Mouse (Mus musculus): ENCODE data around the gene Zfp282. TPM values are rescaled to one million over a fixed set of nuclear protein-coding genes. Genes with fewer than 3 reads are reported as not detected.
A peak's percentile ranks its signal among the peaks of the same experiment; 100 is the strongest.

Gene Zfp282
- 9.3 and 9.5 TPM in 2 replicates for polyA plus RNA-seq (2015; fragmentation: Nextera tagmentation; extraction: Ambion mirVana)

GRCm38 (mm10) chr6:47877058-47877457 is at the start of gene Zfp282:
TSS of gene Zfp282 (plus strand) at chr6:47877204.
- H3K27me3 ChIP-seq (ENCODE audit: control insufficient read depth, insufficient read depth, low read length), result no peaks in the 10 kb centered on the region

GRCm38 (mm10) chr6:47827462-47827861 is 49.5 kb upstream of the Zfp282 start:
- H3K27ac ChIP-seq (ENCODE audit: low read length), result no peak overlapping the region
- H3K27me3 ChIP-seq (ENCODE audit: control insufficient read depth, insufficient read depth, low read length), result no peaks in the 10 kb centered on the region
- H3K36me3 ChIP-seq (ENCODE audit: control insufficient read depth, insufficient read depth), result no peaks in the 10 kb centered on the region
- H3K4me2 ChIP-seq (ENCODE audit: low read depth, low read length), result no peak overlapping the region
- no peaks in the 10 kb centered on the region for H3K9me3 ChIP-seq (replicated peaks; ENCODE audit: control insufficient read depth, low read length)
- H3K4me1 ChIP-seq (ENCODE audit: control insufficient read depth, insufficient read depth, low read length), result peaks cover 4% of the 10 kb centered on the region; the same call in 1 of the 2 replicates
- 87% methylated on average over 4 of the region's 4 CpGs for WGBS
- H3K9ac ChIP-seq (ENCODE audit: low read length), result no peak overlapping the region
- no peak for ATAC-seq (replicated peaks; ENCODE audit: extremely low read depth, insufficient read depth, low FRiP score)
- H3K4me3 ChIP-seq (ENCODE audit: low read length), result no peak overlapping the region

More at GRCm38 (mm10) chr6:47877058-47877457, at the start of gene Zfp282:
- Histone ChIP-seq H3K9ac (ENCODE audit: low read length) (peak within 1 kb of the TSS; percentile 97), H3K27ac (ENCODE audit: low read length) (peak within 1 kb of the TSS; percentile 97), H3K4me2 (ENCODE audit: low read depth, low read length) (peak within 1 kb of the TSS; percentile 97), H3K4me3 (ENCODE audit: low read length) (peak within 1 kb of the TSS; percentile 90), H3K4me1 (ENCODE audit: control insufficient read depth, insufficient read depth, low read length) (peaks cover 14% of the 10 kb centered on the region), H3K36me3 (ENCODE audit: control insufficient read depth, insufficient read depth) (peaks cover 14% of the 10 kb centered on the region), H3K9me3 (replicated peaks; ENCODE audit: control insufficient read depth, low read length) (no peaks in the 10 kb centered on the region)
- no peak for ATAC-seq (replicated peaks; ENCODE audit: extremely low read depth, insufficient read depth, low FRiP score)
- 6% methylated on average over 9 of the region's 9 CpGs for WGBS

DNA sequence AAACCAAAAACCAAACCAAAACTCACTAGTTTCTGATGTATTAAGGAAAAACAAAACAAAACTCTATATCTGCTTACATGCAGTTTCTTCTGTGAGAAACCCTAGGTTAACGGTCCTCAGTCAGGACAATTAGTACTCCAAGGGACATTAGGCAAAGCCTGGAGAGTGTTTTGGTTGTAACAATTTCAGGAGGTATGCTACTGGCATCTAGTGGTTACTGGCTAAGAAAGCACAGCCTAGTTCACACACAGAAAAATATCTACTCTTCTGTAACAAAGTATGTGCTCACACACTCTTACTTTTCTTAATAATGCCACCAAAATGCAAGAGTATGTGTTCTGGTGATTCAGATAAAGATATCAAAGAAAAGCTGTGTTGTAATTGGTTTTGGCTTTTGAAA is 48.1 kb upstream of the Zfp282 start:
- WGBS, result 33% methylated on average over 1 of the region's 1 CpGs
- H3K36me3 ChIP-seq (ENCODE audit: control insufficient read depth, insufficient read depth), result no peaks in the 10 kb centered on the region
- H3K27me3 ChIP-seq (ENCODE audit: control insufficient read depth, insufficient read depth, low read length), result no peaks in the 10 kb centered on the region
- no peak overlapping the region for H3K4me2 ChIP-seq (ENCODE audit: low read depth, low read length)
- no peak for ATAC-seq (replicated peaks; ENCODE audit: extremely low read depth, insufficient read depth, low FRiP score)
- no peak overlapping the region for H3K4me3 ChIP-seq (ENCODE audit: low read length)
- H3K27ac ChIP-seq (ENCODE audit: low read length), result no peak overlapping the region
- no peaks in the 10 kb centered on the region for H3K9me3 ChIP-seq (replicated peaks; ENCODE audit: control insufficient read depth, low read length)
- H3K9ac ChIP-seq (ENCODE audit: low read length), result no peak overlapping the region
- H3K4me1 ChIP-seq (ENCODE audit: control insufficient read depth, insufficient read depth, low read length), result peaks cover 4% of the 10 kb centered on the region; the same call in 1 of the 2 replicates

DNA sequence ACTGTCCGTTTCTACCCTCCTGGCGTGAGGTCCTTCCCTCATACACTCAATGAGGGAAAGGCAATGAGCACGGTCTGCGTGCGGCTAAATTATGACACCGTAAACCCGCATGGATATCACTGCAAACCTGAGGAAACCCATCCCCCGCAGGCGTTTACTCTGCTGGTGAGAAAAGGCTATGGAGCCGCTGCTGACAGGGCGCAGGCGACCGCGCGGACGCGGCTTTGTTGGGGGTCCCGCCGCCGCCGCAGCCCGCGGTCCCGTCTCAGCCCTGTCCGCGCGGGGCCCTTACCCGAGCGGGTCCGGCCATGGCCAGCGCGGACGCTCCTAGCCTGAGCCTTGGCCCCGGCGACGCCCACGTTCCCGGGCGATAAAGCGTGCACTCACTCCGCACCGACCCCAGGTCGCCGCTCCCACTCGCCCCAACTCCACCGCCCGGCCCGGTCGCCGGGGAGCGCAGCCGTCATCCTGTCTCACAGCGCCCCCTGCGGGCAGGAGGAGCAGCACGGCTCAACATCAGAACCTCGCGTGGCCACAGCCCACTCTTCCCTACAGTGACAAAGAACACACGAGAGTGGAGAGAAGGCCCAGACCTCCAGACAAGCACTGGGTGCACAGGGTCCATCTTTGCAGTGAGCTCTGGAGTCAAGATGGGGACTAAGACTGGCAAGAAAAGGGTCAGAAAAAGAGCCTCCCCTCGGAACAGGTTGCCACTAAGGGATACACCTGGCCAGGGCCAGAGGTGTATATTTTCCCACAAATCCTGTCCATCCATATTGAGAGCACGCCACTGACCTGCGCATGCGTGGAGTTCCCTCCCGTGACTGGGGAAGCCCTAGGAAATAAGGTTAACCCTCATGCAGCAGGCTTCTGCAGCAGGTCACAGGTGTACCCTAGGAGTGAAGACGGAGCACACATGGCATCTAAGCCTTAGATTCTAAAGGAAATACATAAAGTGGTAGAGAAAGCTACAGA is 46.6 kb upstream of the Zfp282 start, which contains the start of gene Zfp786:
Gene Zfp786 (minus strand): TSS at position 764 of the 975 bp plus-strand sequence.
- Histone ChIP-seq H3K4me2 (ENCODE audit: low read depth, low read length) (peak within 1 kb of the TSS; percentile 71), H3K36me3 (ENCODE audit: control insufficient read depth, insufficient read depth) (no peaks in the 10 kb centered on the region), H3K4me1 (ENCODE audit: control insufficient read depth, insufficient read depth, low read length) (peaks cover 4% of the 10 kb centered on the region; the same call in 1 of the 2 replicates), H3K27me3 (ENCODE audit: control insufficient read depth, insufficient read depth, low read length) (no peaks in the 10 kb centered on the region), H3K27ac (ENCODE audit: low read length) (no peak within 1 kb of the TSS), H3K9me3 (replicated peaks; ENCODE audit: control insufficient read depth, low read length) (no peaks in the 10 kb centered on the region), H3K4me3 (ENCODE audit: low read length) (peak within 1 kb of the TSS; percentile 77), H3K9ac (ENCODE audit: low read length) (peak within 1 kb of the TSS; percentile 81)
- WGBS, result 2% methylated on average over 62 of the region's 64 CpGs
- ATAC-seq (replicated peaks; ENCODE audit: extremely low read depth, insufficient read depth, low FRiP score), result peak; percentile 87

GRCm38 (mm10) chr6:47832220-47832619 is 44.8 kb upstream of the Zfp282 start:
- Histone ChIP-seq H3K36me3 (ENCODE audit: control insufficient read depth, insufficient read depth) (no peaks in the 10 kb centered on the region), H3K4me2 (ENCODE audit: low read depth, low read length) (no peak overlapping the region), H3K4me1 (ENCODE audit: control insufficient read depth, insufficient read depth, low read length) (peaks cover 9% of the 10 kb centered on the region), H3K4me3 (ENCODE audit: low read length) (no peak overlapping the region), H3K27me3 (ENCODE audit: control insufficient read depth, insufficient read depth, low read length) (no peaks in the 10 kb centered on the region), H3K9me3 (replicated peaks; ENCODE audit: control insufficient read depth, low read length) (no peaks in the 10 kb centered on the region), H3K27ac (ENCODE audit: low read length) (no peak overlapping the region), H3K9ac (ENCODE audit: low read length) (no peak overlapping the region)
- WGBS, result 83% methylated on average over 1 of the region's 1 CpGs
- no peak for ATAC-seq (replicated peaks; ENCODE audit: extremely low read depth, insufficient read depth, low FRiP score)

DNA sequence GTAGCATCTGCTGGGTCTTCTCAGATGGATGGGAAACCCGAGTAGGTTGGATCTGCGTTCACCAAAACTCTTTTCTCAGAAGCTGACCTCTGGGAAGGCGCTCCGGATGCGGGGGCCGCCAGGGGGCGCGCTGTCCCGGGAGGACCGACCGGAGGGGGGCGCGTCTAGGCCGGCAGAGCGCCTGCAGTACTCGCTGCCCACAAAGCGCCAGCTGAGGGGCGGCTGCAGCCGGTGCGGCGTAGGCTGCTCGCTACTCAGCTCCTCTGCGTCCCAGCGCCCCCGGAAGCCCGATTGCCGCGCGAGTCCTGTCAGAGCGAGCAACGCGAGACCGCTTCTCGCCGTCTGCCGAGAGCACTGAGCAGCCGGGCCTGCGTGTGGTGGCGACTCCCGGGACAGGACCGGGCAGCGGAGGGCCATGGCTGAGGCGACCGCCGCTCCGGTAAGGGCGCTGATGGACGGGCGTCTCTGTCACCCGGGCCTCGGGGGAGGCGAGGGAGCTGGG is 41.5 kb upstream of the Zfp282 start, which contains the start of gene Zfp398:
Gene Zfp398 (plus strand): TSS at position 180 of the 502 bp plus-strand sequence.
- WGBS, result under 1% methylated on average over 52 of the region's 52 CpGs
- Histone ChIP-seq H3K9me3 (replicated peaks; ENCODE audit: control insufficient read depth, low read length) (no peaks in the 10 kb centered on the region), H3K4me1 (ENCODE audit: control insufficient read depth, insufficient read depth, low read length) (peaks cover 9% of the 10 kb centered on the region), H3K4me3 (ENCODE audit: low read length) (peak within 1 kb of the TSS; percentile 83), H3K27me3 (ENCODE audit: control insufficient read depth, insufficient read depth, low read length) (no peaks in the 10 kb centered on the region), H3K27ac (ENCODE audit: low read length) (peak within 1 kb of the TSS; percentile 94), H3K9ac (ENCODE audit: low read length) (peak within 1 kb of the TSS; percentile 95), H3K4me2 (ENCODE audit: low read depth, low read length) (peak within 1 kb of the TSS; percentile 66), H3K36me3 (ENCODE audit: control insufficient read depth, insufficient read depth) (no peaks in the 10 kb centered on the region; the same call in 1 of the 2 replicates)
- ATAC-seq (replicated peaks; ENCODE audit: extremely low read depth, insufficient read depth, low FRiP score), result peak; percentile 94

DNA sequence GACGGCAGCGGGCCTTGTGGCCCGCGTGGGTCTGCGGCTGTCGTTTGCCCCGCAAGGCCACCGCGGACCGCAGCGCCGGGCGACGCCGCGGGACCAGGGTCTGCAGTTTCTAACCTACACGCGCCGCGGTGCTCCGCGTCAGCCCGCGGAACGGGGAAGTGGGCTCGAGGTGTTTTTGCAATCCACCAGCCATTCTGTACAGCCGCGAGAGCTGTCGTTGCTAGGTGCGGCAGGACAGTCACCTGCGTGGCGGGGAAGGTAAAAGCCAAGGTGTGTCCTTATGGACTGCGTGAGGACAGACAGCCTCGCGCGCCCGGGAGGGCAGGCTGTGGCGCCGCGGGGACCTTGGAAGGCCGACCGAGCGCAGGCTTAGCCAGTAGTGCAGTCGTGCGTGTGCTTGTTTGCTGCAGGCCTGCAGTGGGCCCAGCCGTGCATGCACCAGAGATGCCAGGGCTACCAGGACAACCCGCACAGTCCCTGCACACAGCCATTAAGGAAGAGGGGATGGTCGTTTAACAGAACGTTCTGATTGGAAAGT is 41.0 kb upstream of the Zfp282 start:
- H3K27me3 ChIP-seq (ENCODE audit: control insufficient read depth, insufficient read depth, low read length), result no peaks in the 10 kb centered on the region
- H3K4me2 ChIP-seq (ENCODE audit: low read depth, low read length), result peak overlapping the region; percentile 66
- H3K4me1 ChIP-seq (ENCODE audit: control insufficient read depth, insufficient read depth, low read length), result peaks cover 6% of the 10 kb centered on the region
- H3K9ac ChIP-seq (ENCODE audit: low read length), result peak overlapping the region; percentile 95
- WGBS, result under 1% methylated on average over 49 of the region's 49 CpGs
- H3K27ac ChIP-seq (ENCODE audit: low read length), result peak overlapping the region; percentile 94
- ATAC-seq (replicated peaks; ENCODE audit: extremely low read depth, insufficient read depth, low FRiP score), result peak; percentile 83
- H3K36me3 ChIP-seq (ENCODE audit: control insufficient read depth, insufficient read depth), result no peaks in the 10 kb centered on the region; the same call in 1 of the 2 replicates
- H3K4me3 ChIP-seq (ENCODE audit: low read length), result peak overlapping the region; percentile 83
- H3K9me3 ChIP-seq (replicated peaks; ENCODE audit: control insufficient read depth, low read length), result no peaks in the 10 kb centered on the region

- no peaks in the 10 kb centered on the region for H3K9me3 ChIP-seq (replicated peaks; ENCODE audit: control insufficient read depth, low read length)
- H3K4me2 ChIP-seq (ENCODE audit: low read depth, low read length), result no peak overlapping the region
- WGBS, result 29% methylated on average over 2 of the region's 2 CpGs
- H3K36me3 ChIP-seq (ENCODE audit: control insufficient read depth, insufficient read depth), result no peaks in the 10 kb centered on the region; the same call in 1 of the 2 replicates
- ATAC-seq (replicated peaks; ENCODE audit: extremely low read depth, insufficient read depth, low FRiP score), result no peak
- no peaks in the 10 kb centered on the region for H3K27me3 ChIP-seq (ENCODE audit: control insufficient read depth, insufficient read depth, low read length)
- H3K27ac ChIP-seq (ENCODE audit: low read length), result no peak overlapping the region
- no peak overlapping the region for H3K4me3 ChIP-seq (ENCODE audit: low read length)
- H3K9ac ChIP-seq (ENCODE audit: low read length), result no peak overlapping the region
- H3K4me1 ChIP-seq (ENCODE audit: control insufficient read depth, insufficient read depth, low read length), result peaks cover 6% of the 10 kb centered on the region
These were observed 39.4 kb upstream of the Zfp282 start for GRCm38 (mm10) chr6:47837630-47838029.
